Mouse (Mus musculus) stomach, embryonic 15.5 days (tissue): ENCODE measurements around the gene Hypk. TPM values are rescaled to one million over a fixed set of nuclear protein-coding genes. Genes with fewer than 3 reads are reported as not detected.
"Not testable (repeated sequence)": the region's sequence is repeated elsewhere in the genome, so short reads cannot be mapped to it uniquely, and the experiment has no call there.

Experiments
- ATAC-seq: fragments of 200-750 bp; cut with Nextera tagmentation; 2 replicates; pipeline ENCODE4 v1.8.0; 2017; ENCODE audit warnings: low read depth, moderate number of reproducible peaks, moderate TSS enrichment; ENCODE audit not compliant: insufficient read depth, low FRiP score
- H3K27ac ChIP-seq: fragments of 300-500 bp; sonication (generic); 2 replicates; pipeline ENCODE4 v1.5.1; 2015; ENCODE audit warnings: mild to moderate bottlenecking, inconsistent platforms
- H3K27me3 ChIP-seq: fragments of 300-500 bp; sonication (generic); replicated peaks from 2 replicates; pipeline ENCODE4 v1.6.1; 2015; ENCODE audit warnings: inconsistent platforms
- H3K36me3 ChIP-seq: fragments of 300-500 bp; sonication (generic); 2 replicates; pipeline ENCODE4 v1.6.1; 2015; ENCODE audit warnings: inconsistent platforms
- H3K4me1 ChIP-seq: fragments of 300-500 bp; sonication (generic); 2 replicates; pipeline ENCODE4 v1.6.1; 2015; ENCODE audit warnings: inconsistent platforms
- H3K4me2 ChIP-seq: fragments of 300-500 bp; sonication (generic); 2 replicates; pipeline ENCODE4 v1.6.1; 2015; ENCODE audit warnings: mild to moderate bottlenecking, inconsistent platforms
- H3K4me3 ChIP-seq: fragments of 300-500 bp; sonication (generic); replicated peaks from 2 replicates; pipeline ENCODE4 v1.5.1; 2015; ENCODE audit warnings: inconsistent platforms
- H3K9ac ChIP-seq: fragments of 300-500 bp; sonication (generic); 2 replicates; pipeline ENCODE4 v1.6.1; 2015; ENCODE audit warnings: inconsistent platforms
- H3K9me3 ChIP-seq: fragments of 300-500 bp; sonication (generic); 2 replicates; pipeline ENCODE4 v1.6.1; 2016; ENCODE audit warnings: inconsistent platforms
- WGBS: fragments of 180-500 bp; shearing (Covaris S2); methylation state at CpG from one replicate; pipeline ENCODE4 v1.1.7; 2015; 5-methylcytosine and 5-hydroxymethylcytosine counted together
- polyA plus RNA-seq: library from polyadenylated mRNA; unstranded; fragments of >200 nt; fragmentation: Nextera tagmentation; extraction: Ambion mirVana; gene quantifications from 2 replicates; pipeline ENCODE4 v1.2.1, GENCODE M21; 2015

The Hypk gene
- polyA plus RNA-seq, 1 experiment from 2014 or later = 96.0 TPM

DNA sequence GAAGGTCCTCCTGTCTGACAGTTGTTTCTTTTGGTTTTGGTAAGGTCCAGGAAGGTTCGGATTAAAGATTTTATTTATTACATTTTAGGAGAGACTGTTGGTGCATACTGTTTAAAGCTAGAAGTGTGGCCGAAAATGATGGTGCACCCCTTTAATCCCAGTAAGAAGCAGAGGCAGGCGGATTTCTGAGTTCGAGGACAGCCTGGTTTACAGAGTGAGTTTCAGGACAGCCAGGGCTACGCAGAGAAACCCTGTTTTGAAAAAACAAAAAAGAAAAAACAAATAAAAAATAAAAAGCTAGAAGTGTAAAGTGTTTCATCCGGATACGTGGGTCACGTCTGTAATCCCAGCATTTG lies 21.1 kb downstream of the Hypk start:
- no peaks in the 10 kb centered on the region for H3K36me3 ChIP-seq
- H3K4me1 ChIP-seq = no peaks in the 10 kb centered on the region
- H3K9ac ChIP-seq = no peak overlapping the region
- H3K4me2 ChIP-seq = peak overlapping the region; percentile 69
- H3K27ac ChIP-seq = peak overlapping the region; percentile 48
- H3K9me3 ChIP-seq = no peaks in the 10 kb centered on the region
- peak; percentile 20; the same call in 1 of the 2 replicates for ATAC-seq
- H3K27me3 ChIP-seq = no peaks in the 10 kb centered on the region
- peak overlapping the region; percentile 66 for H3K4me3 ChIP-seq
- WGBS = 32% methylated on average over 8 of the region's 8 CpGs

GRCm38 (mm10) chr2:121475306-121475705 lies 22.2 kb downstream of the Hypk start:
- H3K27me3 ChIP-seq, H3K27ac ChIP-seq: not testable (repeated sequence)

GRCm38 (mm10) chr2:121477491-121478266 lies 24.6 kb downstream of the Hypk start:
- H3K27ac ChIP-seq = no peak overlapping the region
- WGBS = 86% methylated on average over 3 of the region's 3 CpGs
- no peak for ATAC-seq
- no peak overlapping the region for H3K4me3 ChIP-seq
- no peak overlapping the region for H3K4me2 ChIP-seq
- H3K9me3 ChIP-seq = no peaks in the 10 kb centered on the region
- no peaks in the 10 kb centered on the region for H3K27me3 ChIP-seq
- H3K36me3 ChIP-seq = no peaks in the 10 kb centered on the region
- H3K4me1 ChIP-seq = no peaks in the 10 kb centered on the region
- H3K9ac ChIP-seq = no peak overlapping the region

More at GRCm38 (mm10) chr2:121475306-121475705, 22.2 kb downstream of the Hypk start:
- not testable (repeated sequence) for H3K4me2 ChIP-seq, ATAC-seq, H3K9me3 ChIP-seq, H3K9ac ChIP-seq, H3K36me3 ChIP-seq, H3K4me3 ChIP-seq, H3K4me1 ChIP-seq
- 96% methylated on average over 2 of the region's 2 CpGs for WGBS

DNA sequence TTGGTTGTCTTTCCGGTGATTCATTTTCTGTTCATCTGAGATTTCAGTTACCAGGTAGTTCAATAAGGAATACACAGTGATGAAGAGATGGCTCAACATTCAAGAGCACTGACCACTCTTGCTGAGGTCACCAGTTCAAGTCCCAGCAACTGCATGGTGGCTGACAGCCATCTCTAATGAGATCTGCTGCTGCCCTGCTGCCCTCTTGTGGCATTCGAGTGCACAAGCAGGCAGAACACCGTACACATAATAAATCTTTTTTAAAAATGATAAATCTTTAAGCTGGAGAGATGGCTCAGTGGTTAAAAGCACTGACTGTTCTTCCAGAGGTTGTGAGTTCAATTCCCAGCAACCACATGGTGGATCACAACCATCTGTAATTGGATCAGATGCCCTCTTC lies 27.4 kb downstream of the Hypk start:
- Histone ChIP-seq H3K9me3 (no peaks in the 10 kb centered on the region), H3K4me1 (no peaks in the 10 kb centered on the region), H3K27ac (no peak overlapping the region), H3K27me3 (no peaks in the 10 kb centered on the region), H3K4me3 (no peak overlapping the region), H3K36me3 (no peaks in the 10 kb centered on the region), H3K4me2 (no peak overlapping the region), H3K9ac (no peak overlapping the region)
- ATAC-seq = no peak
- WGBS = 54% methylated on average over 3 of the region's 3 CpGs

- not testable (repeated sequence) for H3K4me1 ChIP-seq, H3K27ac ChIP-seq, H3K4me3 ChIP-seq, H3K4me2 ChIP-seq, H3K9ac ChIP-seq, ATAC-seq, H3K9me3 ChIP-seq, H3K27me3 ChIP-seq, H3K36me3 ChIP-seq
- 86% methylated on average over 13 of the region's 13 CpGs for WGBS
Observed at GRCm38 (mm10) chr2:121480916-121481315, 27.8 kb downstream of the Hypk start.

DNA sequence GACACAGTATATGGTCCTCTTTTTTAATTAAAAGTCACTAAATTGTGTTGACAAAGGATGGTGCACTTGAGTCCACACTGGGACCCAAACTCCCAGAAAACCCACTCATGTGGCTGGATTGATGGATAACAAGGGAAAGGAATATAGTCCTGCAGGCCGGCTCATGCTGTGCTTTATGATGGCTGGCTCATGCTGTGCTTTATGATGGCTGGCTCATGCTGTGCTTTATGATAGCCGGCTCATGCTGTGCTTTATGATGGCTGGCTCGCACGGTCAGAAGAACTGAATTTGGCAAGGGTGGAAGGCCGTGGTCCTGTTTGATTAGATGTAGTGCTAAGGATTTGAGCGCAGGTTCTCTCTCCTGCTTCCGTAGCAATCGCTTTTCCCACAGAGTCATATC lies 30.5 kb downstream of the Hypk start:
- Histone ChIP-seq H3K4me1 (no peaks in the 10 kb centered on the region), H3K36me3 (no peaks in the 10 kb centered on the region), H3K9me3 (no peaks in the 10 kb centered on the region), H3K4me2 (no peak overlapping the region), H3K27ac (no peak overlapping the region), H3K4me3 (no peak overlapping the region), H3K27me3 (no peaks in the 10 kb centered on the region), H3K9ac (no peak overlapping the region)
- no peak for ATAC-seq
- 77% methylated on average over 8 of the region's 8 CpGs for WGBS

- H3K4me1 ChIP-seq, H3K27me3 ChIP-seq, H3K9ac ChIP-seq, H3K4me2 ChIP-seq, H3K36me3 ChIP-seq, ATAC-seq, H3K4me3 ChIP-seq, H3K27ac ChIP-seq, H3K9me3 ChIP-seq: not testable (repeated sequence)
- WGBS = 59% methylated on average over 2 of the region's 2 CpGs
Observed at GRCm38 (mm10) chr2:121484403-121484802, 31.3 kb downstream of the Hypk start.

- not testable (repeated sequence) for ATAC-seq, H3K4me3 ChIP-seq, H3K9me3 ChIP-seq, H3K36me3 ChIP-seq, H3K4me1 ChIP-seq, H3K27ac ChIP-seq, H3K27me3 ChIP-seq, H3K9ac ChIP-seq, H3K4me2 ChIP-seq
- 69% methylated on average over 3 of the region's 6 CpGs for WGBS
Observed at GRCm38 (mm10) chr2:121501550-121501949, 48.5 kb downstream of the Hypk start.

DNA sequence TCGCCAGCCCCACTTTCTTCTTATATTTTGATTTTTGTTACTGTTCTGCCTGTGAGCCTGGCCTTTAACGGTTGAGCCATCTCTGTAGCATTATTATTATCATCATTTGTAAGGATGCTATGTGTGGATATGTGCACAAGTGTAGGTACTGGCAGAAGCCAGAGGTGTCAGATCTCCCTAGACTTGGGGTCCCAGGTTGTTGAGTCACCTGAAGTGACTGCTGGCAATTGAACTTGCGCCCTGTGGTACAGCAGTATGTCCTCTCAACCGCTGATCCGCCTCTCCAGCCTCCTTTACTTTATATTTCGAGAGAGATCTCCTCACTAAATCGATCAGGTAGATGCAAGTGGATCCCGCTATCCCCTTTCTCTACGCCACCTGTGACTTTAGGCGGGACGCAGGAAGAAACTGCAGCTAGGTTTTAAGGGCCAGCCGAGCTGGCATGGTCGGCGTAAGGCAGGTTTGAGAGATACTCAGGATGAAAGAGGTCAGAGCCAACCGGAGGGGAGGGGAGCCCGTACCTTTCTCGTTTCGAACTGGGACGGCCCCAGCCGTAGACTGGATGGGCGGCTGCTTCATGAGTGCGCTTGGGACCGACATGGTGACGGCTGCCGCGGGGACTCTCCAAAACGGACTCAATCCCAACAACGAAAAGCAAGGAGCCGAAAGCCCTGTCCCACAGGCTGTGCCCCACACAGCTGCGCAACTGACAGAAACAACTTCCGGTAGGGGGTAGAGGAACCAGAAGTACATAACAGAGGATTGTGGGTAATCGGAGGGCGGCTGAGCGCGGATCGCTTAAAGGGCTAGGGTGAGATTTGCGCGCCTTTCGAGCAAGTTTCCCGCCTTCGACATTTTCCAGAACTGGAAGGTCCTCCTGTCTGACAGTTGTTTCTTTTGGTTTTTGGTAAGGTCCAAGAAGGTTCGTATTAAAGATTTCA lies 53.1 kb downstream of the Hypk start, which contains the start of the genes Mfap1a and Wdr76:
Gene Mfap1a, minus strand, starts transcription at position 724 of the 941 bp plus-strand sequence.
Gene Wdr76, plus strand, starts transcription at position 782 of the 941 bp plus-strand sequence.
- Histone ChIP-seq H3K9ac (peak within 1 kb of the TSS; percentile 35), H3K4me3 (peak within 1 kb of the TSS; percentile 58), H3K4me2 (peak within 1 kb of the TSS; percentile 79), H3K27ac (peak within 1 kb of the TSS; percentile 67; the same call in 1 of the 2 replicates)
- not testable (repeated sequence) for H3K36me3 ChIP-seq, H3K27me3 ChIP-seq, H3K9me3 ChIP-seq, H3K4me1 ChIP-seq
- 4% methylated on average over 42 of the region's 42 CpGs for WGBS
- peak; percentile 88 for ATAC-seq

DNA sequence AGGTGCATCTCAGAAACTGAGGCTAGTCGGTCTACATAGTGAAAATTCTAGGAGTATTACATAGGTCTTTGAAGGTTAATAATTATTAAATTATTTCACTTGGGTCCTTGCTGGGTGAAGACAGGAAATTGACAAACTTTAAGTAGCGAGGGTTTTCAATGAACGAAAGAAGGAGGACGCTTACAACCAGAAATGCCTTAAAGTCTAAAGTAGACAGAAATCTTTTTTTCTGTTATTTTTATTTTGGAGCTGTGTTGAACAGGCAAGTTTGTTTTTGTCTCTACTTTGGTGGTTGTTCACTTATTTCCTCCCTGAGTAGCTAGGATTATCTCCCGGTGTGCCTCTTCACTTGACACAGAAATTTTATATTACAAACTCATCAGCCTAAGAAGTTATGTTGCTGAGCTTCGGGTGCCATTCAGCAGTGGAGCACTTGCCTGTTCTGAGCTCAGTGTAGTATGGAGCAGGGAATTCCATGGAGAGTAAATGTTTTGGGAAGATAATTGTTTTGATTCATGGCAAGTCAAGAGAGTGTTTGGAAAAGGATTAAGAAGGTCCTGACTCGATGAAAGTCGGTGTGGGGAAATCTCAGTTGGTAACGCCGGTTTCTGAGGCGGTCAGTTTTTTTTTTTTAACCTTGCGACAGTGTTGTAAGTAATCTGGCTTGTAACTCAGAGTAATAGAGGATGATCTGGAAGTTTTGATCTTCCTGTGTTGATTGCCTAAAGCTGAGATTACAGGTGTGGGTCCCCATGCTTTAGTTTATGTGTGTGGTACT lies 54.3 kb downstream of the Hypk start:
- ATAC-seq = no peak
- WGBS = 3% methylated on average over 12 of the region's 12 CpGs
- Histone ChIP-seq H3K27ac (no peak overlapping the region), H3K4me2 (peak overlapping the region; percentile 79), H3K9me3 (no peaks in the 10 kb centered on the region), H3K27me3 (no peaks in the 10 kb centered on the region), H3K4me1 (peaks cover 9% of the 10 kb centered on the region; the same call in 1 of the 2 replicates), H3K4me3 (peak overlapping the region; percentile 58), H3K9ac (peak overlapping the region; percentile 30; the same call in 1 of the 2 replicates), H3K36me3 (0 out of 2 replicates have a peak, but pooled peaks cover 2% of the 10 kb centered on the region)

DNA sequence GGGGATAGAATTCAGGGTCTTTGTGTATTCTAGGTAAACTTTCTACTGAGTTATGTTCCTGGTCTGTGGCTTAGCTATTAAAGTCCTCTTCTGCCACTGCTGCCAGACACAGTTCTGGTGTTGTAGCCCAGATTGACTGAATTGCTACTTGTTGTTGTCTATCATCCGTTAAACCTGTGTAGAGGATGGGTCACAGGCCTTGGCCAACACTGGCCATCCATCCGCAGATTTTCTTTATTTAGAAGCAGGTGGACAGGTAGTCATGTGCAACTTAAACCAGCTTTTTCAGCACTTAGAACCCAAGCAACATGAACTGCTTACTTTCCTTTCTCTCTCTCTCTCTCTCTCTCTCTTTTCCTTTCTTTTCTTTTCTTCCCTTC lies 54.9 kb downstream of the Hypk start:
- H3K4me2 ChIP-seq = peak overlapping the region; percentile 79
- H3K27ac ChIP-seq = no peak overlapping the region
- peaks cover 9% of the 10 kb centered on the region; the same call in 1 of the 2 replicates for H3K4me1 ChIP-seq
- no peak for ATAC-seq
- no peaks in the 10 kb centered on the region for H3K9me3 ChIP-seq
- no peak overlapping the region for H3K9ac ChIP-seq
- H3K27me3 ChIP-seq = no peaks in the 10 kb centered on the region
- 0 out of 2 replicates have a peak, but pooled peaks cover 2% of the 10 kb centered on the region for H3K36me3 ChIP-seq
- WGBS = 62% methylated on average over 2 of the region's 2 CpGs
- peak overlapping the region; percentile 58 for H3K4me3 ChIP-seq
